Mouse (Mus musculus) gastrocnemius, postnatal 25 days (tissue): ENCODE data around the gene Fam3a. TPM values are rescaled to one million over a fixed set of nuclear protein-coding genes. Genes with fewer than 3 reads are reported as not detected.
"Not testable (repeated sequence)": the region's sequence is repeated elsewhere in the genome, so short reads cannot be mapped to it uniquely, and the experiment has no call there.

Source experiments
- DNase-seq: peaks from one replicate; pipeline ENCODE4 v3.0.0; 2022
- long read RNA-seq, 2 experiments: library from polyadenylated mRNA; stranded (forward); transcript quantifications; one replicate each; pipeline ENCODE4 v2.0.0; 2021
- total RNA-seq, 2 experiments: library from RNA; stranded (reverse); gene quantifications; 1 replicate in 1 of 2; 2 replicates in 1 of 2; pipeline ENCODE4 v1.2.3; 2021

Fam3a gene
- total RNA-seq, result 10 to 100 TPM; 10.9 to 11.5 TPM
- long read RNA-seq, experiment 1, transcript Fam3a-206 (9 exons, 1,899 nt), result major isoform, 12 of 20 reads
- long read RNA-seq, experiment 1, partial matches to known transcripts, result 0 of 20 reads
- long read RNA-seq, experiment 1, other reads (novel, unspliced or antisense), result 5 of 20 reads
- long read RNA-seq, experiment 2, transcript Fam3a-206 (9 exons, 1,899 nt), result major isoform, 20 of 32 reads
- long read RNA-seq, experiment 2, partial matches to known transcripts, result 0 of 32 reads
- long read RNA-seq, experiment 2, other reads (novel, unspliced or antisense), result 10 of 32 reads

GRCm38 (mm10) chrX:74392535-74393443 lies at the start of gene Fam3a, which contains the start of gene Ikbkg:
Gene Fam3a (minus strand): TSS chrX:74393272.
Gene Ikbkg (plus strand): TSS chrX:74393290.
- DNase-seq, result peak; percentile 79

- DNase-seq, result peak; percentile 36
These were observed 36.3 kb upstream of the Fam3a start for GRCm38 (mm10) chrX:74429290-74429821.

- peak; percentile 86 for DNase-seq
These were observed 35.8 kb upstream of the Fam3a start, which contains the start of gene G6pdx for GRCm38 (mm10) chrX:74428826-74429276. Gene G6pdx (minus strand): TSS chrX:74429194.

- no peak for DNase-seq
These were observed 35.2 kb upstream of the Fam3a start for GRCm38 (mm10) chrX:74428146-74428825.

GRCm38 (mm10) chrX:74427116-74427515 lies 34.0 kb upstream of the Fam3a start:
- DNase-seq, result no peak

GRCm38 (mm10) chrX:74426256-74426655 lies 33.2 kb upstream of the Fam3a start:
- no peak for DNase-seq

- DNase-seq, result no peak
These were observed 32.1 kb upstream of the Fam3a start for GRCm38 (mm10) chrX:74425195-74425594.

GRCm38 (mm10) chrX:74424443-74424842 lies 31.4 kb upstream of the Fam3a start:
- no peak for DNase-seq

- DNase-seq, result peak; percentile 25
These were observed 20.3 kb upstream of the Fam3a start for GRCm38 (mm10) chrX:74413377-74413776.

GRCm38 (mm10) chrX:74408340-74408739 lies 15.3 kb upstream of the Fam3a start:
- DNase-seq, result no peak

GRCm38 (mm10) chrX:74400136-74400535 lies 7.1 kb upstream of the Fam3a start:
- no peak for DNase-seq

- DNase-seq, result no peak
These were observed 4.9 kb downstream of the Fam3a start for GRCm38 (mm10) chrX:74388153-74388552.

GRCm38 (mm10) chrX:74384451-74384850 lies 8.6 kb downstream of the Fam3a start:
- DNase-seq, result no peak

GRCm38 (mm10) chrX:74372888-74373549 lies 20.1 kb downstream of the Fam3a start, which contains the start of the genes Ubl4a and Slc10a3:
Gene Ubl4a (minus strand): TSS chrX:74373218.
Gene Slc10a3 (minus strand): TSS chrX:74373349.
- DNase-seq, result peak; percentile 89

- DNase-seq, result peak; percentile 69
These were observed 24.7 kb downstream of the Fam3a start for GRCm38 (mm10) chrX:74368209-74368909.

- DNase-seq, result no peak
These were observed 25.6 kb downstream of the Fam3a start for GRCm38 (mm10) chrX:74367512-74367911.

- no peak for DNase-seq
These were observed 33.9 kb downstream of the Fam3a start for GRCm38 (mm10) chrX:74359171-74359570.

- DNase-seq, result not testable (repeated sequence)
These were observed 36.0 kb downstream of the Fam3a start for GRCm38 (mm10) chrX:74357069-74357468.

- peak; percentile 69 for DNase-seq
These were observed 39.7 kb downstream of the Fam3a start, which contains the start of gene Lage3 for GRCm38 (mm10) chrX:74353467-74353770. Gene Lage3 (minus strand): TSS chrX:74353618.

GRCm38 (mm10) chrX:74352645-74353466 lies 40.2 kb downstream of the Fam3a start:
- no peak for DNase-seq
